ENCODE assay signal across 19 mouse cellular contexts in genomic region chr12:17718146-17718545, GRCm38 (mm10).
"Had no signal": no experiment of that assay in that cellular context is flagged by ENCODE, and none has a peak within 500 bp of the region (broad histone marks: within the 10 kb centered on the region; RNA-seq: fewer than 3 reads in every experiment).

No protein-coding gene starts in this region.

- H3K9me3 ChIP-seq: limb, embryonic 12.5 days; limb, embryonic 15.5 days; midbrain, embryonic 12.5 days; midbrain, embryonic 15.5 days; neural tube, embryonic 12.5 days; neural tube, embryonic 15.5 days had no signal

- H3K27me3 ChIP-seq: limb, embryonic 12.5 days; limb, embryonic 15.5 days; midbrain, embryonic 12.5 days; midbrain, embryonic 15.5 days; neural tube, embryonic 12.5 days; neural tube, embryonic 15.5 days had no signal

- H3K4me2 ChIP-seq: limb, embryonic 12.5 days; limb, embryonic 15.5 days; liver, embryonic 11.5 days; lung, embryonic 14.5 days; midbrain, embryonic 12.5 days; midbrain, embryonic 15.5 days; neural tube, embryonic 12.5 days; neural tube, embryonic 15.5 days had no signal

- H3K4me3 ChIP-seq: limb, embryonic 12.5 days; limb, embryonic 15.5 days; midbrain, embryonic 12.5 days; midbrain, embryonic 15.5 days; neural tube, embryonic 12.5 days; neural tube, embryonic 15.5 days had no signal

- H3K4me1 ChIP-seq: limb, embryonic 15.5 days; midbrain, embryonic 15.5 days; neural tube, embryonic 12.5 days; neural tube, embryonic 15.5 days had no signal

- H3K9ac ChIP-seq: limb, embryonic 12.5 days; limb, embryonic 15.5 days; liver, embryonic 14.5 days; liver, postnatal 0 days; lung, embryonic 14.5 days; midbrain, embryonic 12.5 days; midbrain, embryonic 15.5 days; neural tube, embryonic 12.5 days; neural tube, embryonic 15.5 days had no signal

- ATAC-seq: inflammation-experienced regulatory T-cells, adult 6 months; intestine, embryonic 16.5 days; liver, postnatal 0 days; lung, postnatal 0 days; midbrain, embryonic 15.5 days had no signal

- H3K27ac ChIP-seq: limb, embryonic 12.5 days; limb, embryonic 15.5 days; liver, embryonic 14.5 days; macrophage; midbrain, embryonic 12.5 days; midbrain, embryonic 15.5 days; neural tube, embryonic 12.5 days; neural tube, embryonic 15.5 days had no signal

- H3K36me3 ChIP-seq: limb, embryonic 12.5 days; limb, embryonic 15.5 days; midbrain, embryonic 12.5 days; midbrain, embryonic 15.5 days; neural tube, embryonic 12.5 days; neural tube, embryonic 15.5 days had no signal

- DNase-seq: left cerebral cortex, postnatal 4 days; liver, postnatal 0 days; lung, embryonic 14.5 days; right cerebral cortex, adult 18-20 months; right cerebral cortex, postnatal 14 days; spleen, adult 18-20 months; thymus, postnatal 25 days had no signal
